Mouse (Mus musculus) gastrocnemius, adult 2 months (tissue): ENCODE measurements around the gene Rbm48. TPM values are rescaled to one million over a fixed set of nuclear protein-coding genes. Genes with fewer than 3 reads are reported as not detected.
"Not testable (repeated sequence)": the region's sequence is repeated elsewhere in the genome, so short reads cannot be mapped to it uniquely, and the experiment has no call there.

Experiments used
- DNase-seq: peaks from one replicate; pipeline ENCODE4 v3.0.0; 2022
- H3K27ac ChIP-seq: fragments of 200-600 bp; 2 replicates; pipeline ENCODE4 v1.8.1; 2022; ENCODE audit warnings: mild to moderate bottlenecking
- H3K4me3 ChIP-seq: fragments of 200-600 bp; 2 replicates; pipeline ENCODE4 v1.8.1; 2022; ENCODE audit warnings: mild to moderate bottlenecking, moderate library complexity
- CTCF ChIP-seq: fragments of 200-600 bp; IDR thresholded peaks from 2 replicates; pipeline ENCODE4 v1.8.1; 2022; ENCODE audit warnings: antibody characterized with exemption, mild to moderate bottlenecking, moderate library complexity
- intact Hi-C: fragments of 180-260 bp; cut with DNase I; formaldehyde crosslinking; loops from one replicate; pipeline ENCODE4 v1.15.1; 2025
- long read RNA-seq, 2 experiments: library from polyadenylated mRNA; stranded (forward); transcript quantifications; one replicate each; pipeline ENCODE4 v2.0.0; 2021
- total RNA-seq, 2 experiments: library from RNA; stranded (reverse); gene quantifications; 2 replicates each; pipeline ENCODE4 v1.2.3; 2021

Gene Rbm48
- total RNA-seq: 1 to 10 TPM; 5.3 to 8.5 TPM
- long read RNA-seq, experiment 1, transcript Rbm48-201 (5 exons, 2,368 nt): major isoform, 7 of 8 reads
- long read RNA-seq, experiment 1, partial matches to known transcripts: 1 of 8 reads
- long read RNA-seq, experiment 1, other reads (novel, unspliced or antisense): 0 of 8 reads
- long read RNA-seq, experiment 2, partial matches to known transcripts: 0 of 5 reads
- long read RNA-seq, experiment 2, other reads (novel, unspliced or antisense): 1 of 5 reads

DNA sequence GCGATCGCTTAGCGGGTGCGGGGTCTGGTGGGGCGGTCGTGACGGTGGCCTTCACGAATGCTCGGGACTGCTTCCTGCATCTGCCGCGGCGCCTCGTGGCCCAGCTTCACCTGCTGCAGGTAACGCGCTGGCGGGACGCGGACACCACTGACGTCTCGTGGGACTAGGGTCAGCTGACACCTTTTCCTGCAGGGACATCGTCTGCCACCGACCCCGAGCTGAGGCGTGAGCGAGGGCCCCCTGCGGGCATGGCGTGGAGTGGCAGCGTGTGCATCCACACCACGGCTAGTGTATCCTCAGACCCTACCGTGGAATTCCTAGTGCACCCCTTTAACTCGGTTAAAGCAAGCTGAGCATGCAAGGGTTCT, at the start of gene Rbm48:
Gene Rbm48, minus strand, starts transcription at position 187 of the 368 bp plus-strand sequence.
- peak; percentile 89 for DNase-seq
- peak within 1 kb of the TSS; percentile 88 for H3K4me3 ChIP-seq
- TF ChIP-seq CTCF: peak; percentile 72
- peak within 1 kb of the TSS; percentile 94 for H3K27ac ChIP-seq
- intact Hi-C loops: loop anchor here (5.0 kb wide), 1 partner anchor 49 kb away; no protein-coding TSS in a partner anchor

DNA sequence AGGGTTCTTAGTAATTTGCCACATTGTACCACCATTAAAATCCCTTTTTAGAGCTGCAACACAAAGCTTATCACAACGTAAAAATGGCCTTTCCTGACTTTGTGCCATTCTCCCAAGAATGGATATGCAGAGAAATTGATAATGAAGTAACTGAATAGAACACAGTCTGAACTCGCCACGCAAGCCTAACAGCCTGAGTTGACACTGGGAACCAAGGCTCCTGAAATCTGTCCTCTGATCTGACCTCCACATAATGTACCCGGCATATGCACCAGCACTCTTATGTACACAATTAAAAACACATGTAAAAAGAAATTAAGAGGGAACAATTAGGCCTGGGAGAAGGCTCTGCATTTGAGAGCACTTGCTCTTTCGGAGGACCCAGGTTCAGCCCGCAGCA, 48.9 kb upstream of the Rbm48 start:
- Histone ChIP-seq H3K27ac (no peak overlapping the region), H3K4me3 (no peak overlapping the region)
- no peak for TF ChIP-seq CTCF
- intact Hi-C loops: loop anchor here (5.0 to 10.0 kb wide), 2 partner anchors 157 to 459 kb away; partner anchors contain the start of genes Ankib1, Cyp51 and Krit1
- no peak for DNase-seq

DNA sequence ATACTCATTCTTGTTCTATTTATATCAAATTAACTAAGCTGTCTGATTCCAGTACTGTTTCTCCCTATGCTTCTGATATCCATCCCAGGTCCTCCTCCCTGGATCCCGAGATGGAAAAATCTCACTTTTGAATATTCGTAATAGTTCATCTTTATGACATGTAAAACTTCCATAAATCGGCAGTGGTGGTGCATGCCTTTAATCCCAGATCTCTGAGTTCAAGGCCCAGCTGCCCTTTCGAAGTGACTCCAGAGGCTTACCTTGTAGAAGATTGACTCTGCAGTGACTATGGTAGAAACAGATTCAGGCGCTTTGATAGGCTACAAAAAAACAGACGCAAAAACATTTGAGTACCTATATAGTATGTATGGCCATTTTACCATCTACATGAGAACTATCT, 48.2 kb upstream of the Rbm48 start:
- no peak for TF ChIP-seq CTCF
- DNase-seq: no peak
- intact Hi-C loops: loop anchor here (5.0 to 10.0 kb wide), 2 partner anchors 158 to 460 kb away; partner anchors contain the start of genes Ankib1, Cyp51 and Krit1
- no peak overlapping the region for H3K4me3 ChIP-seq
- H3K27ac ChIP-seq: no peak overlapping the region

DNA sequence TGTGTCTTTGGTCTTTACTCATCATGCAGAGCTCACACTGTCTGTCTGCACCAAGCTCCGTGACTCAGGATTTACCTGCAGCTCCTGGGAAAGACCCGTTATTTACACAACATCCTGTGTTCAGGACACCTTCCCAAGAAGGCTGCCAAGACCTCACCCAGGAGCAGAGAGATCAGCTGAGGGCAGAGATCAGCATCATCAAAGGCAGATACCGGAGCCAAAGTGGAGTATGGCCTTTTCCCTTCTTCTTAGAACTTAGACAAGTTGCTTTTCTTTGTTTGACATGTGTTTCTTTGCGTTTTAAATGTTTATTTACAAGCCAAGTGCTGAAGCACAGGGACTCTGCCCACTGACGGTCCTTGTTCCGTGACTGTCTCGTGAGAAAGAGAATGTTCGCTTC, 38.9 kb upstream of the Rbm48 start:
- intact Hi-C loops: no loop called here
- DNase-seq: no peak
- no peak overlapping the region for H3K27ac ChIP-seq
- no peak for TF ChIP-seq CTCF
- H3K4me3 ChIP-seq: no peak overlapping the region

DNA sequence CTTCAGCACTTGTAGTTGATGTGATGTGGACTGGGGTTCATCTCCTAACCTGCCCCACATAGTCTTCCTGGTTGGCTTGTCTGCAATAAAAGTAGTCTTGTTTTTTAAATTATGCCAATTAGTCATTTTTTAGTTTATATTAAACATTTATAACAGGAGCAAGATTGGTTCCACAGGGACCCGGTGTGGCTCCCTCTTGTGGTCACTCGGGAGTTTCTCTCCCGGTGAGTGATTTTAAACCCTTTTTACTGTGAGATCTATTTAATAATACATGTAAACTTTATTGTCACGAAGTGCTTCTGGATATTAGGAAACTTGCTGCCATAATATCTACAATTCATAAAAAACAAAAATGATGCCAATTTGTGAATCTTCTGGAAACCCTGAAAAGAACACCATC, 37.6 kb upstream of the Rbm48 start:
- H3K27ac ChIP-seq: no peak overlapping the region
- TF ChIP-seq CTCF: peak; percentile 59
- DNase-seq: no peak
- intact Hi-C loops: no loop called here
- H3K4me3 ChIP-seq: no peak overlapping the region

DNA sequence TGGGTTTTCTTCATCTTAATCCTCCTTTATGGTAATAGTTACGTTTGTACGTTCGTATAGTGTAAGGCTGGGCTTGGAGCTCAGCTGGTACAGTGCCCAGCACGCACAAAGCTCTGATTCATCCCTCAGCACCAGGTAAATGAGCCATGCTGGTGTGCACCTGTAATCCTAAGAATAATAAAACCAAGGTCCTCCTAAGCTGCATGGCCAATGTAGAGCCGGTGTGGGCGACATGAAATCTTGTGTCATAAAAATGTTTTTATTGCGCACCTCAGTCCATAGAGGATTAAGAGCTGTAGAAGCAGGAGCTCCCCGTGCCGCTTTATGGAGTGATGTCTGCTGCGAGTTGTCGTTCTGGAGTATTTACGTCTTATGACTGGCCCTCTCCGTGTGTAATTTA, 36.9 kb upstream of the Rbm48 start:
- Histone ChIP-seq H3K27ac (no peak overlapping the region), H3K4me3 (no peak overlapping the region)
- no peak for TF ChIP-seq CTCF
- DNase-seq: no peak
- intact Hi-C loops: no loop called here

DNA sequence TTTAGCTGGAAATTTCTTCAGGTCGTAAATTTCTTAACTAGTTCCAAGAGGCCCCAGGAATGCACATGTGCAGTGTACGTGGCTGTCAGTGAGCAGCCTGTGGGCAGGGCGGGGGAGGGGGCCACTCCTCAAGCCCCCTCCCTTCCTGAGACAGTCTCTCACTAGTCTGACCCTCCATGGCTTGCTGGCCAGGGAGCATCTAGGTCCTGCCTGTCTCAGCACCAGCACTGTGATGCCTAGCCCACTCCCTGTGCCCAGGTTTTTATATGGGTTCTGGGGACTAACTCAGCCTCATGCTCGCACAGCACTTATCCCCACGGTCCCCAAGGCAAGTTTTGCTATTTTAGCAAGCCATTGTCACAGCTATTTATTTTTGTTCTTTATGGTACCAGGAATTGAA, 35.9 kb upstream of the Rbm48 start:
- DNase-seq: no peak
- Histone ChIP-seq H3K27ac (no peak overlapping the region), H3K4me3 (no peak overlapping the region)
- intact Hi-C loops: no loop called here
- TF ChIP-seq CTCF: no peak

DNA sequence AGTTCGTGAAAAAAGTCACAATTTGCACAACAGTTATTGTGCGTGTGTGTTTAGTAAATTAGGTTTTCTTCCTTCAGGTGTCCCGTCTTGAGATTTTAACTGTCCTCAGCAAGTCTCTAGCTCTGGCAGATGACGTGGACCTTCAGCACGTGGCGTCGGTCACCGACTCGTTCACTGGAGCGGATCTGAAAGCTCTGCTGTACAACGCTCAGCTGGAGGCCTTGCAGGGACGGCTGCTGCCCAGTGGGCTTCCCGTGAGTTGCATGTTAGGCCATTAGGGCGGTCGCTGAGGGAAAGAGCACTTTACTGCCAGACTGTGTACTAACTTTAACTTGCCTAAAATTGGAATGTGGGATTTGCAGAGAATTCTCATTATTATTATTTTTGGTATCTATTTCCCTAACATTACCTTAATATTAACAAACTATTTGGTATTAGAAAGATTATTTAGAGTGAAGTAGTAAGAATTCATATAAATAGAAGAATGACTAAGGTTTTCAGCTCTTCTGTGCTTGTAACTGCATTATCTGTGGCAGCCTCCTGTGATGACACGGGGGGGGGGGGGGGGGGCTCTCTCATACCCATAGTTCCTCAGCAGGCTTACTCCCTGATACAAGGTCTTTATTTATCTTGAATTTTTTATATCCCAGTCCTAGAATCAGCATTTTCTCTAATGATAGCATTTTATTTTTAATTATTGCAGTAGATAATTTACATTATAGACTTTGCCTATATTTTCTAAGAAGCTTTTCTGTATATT, 35.3 kb upstream of the Rbm48 start:
- intact Hi-C loops: no loop called here
- Histone ChIP-seq H3K4me3 (no peak overlapping the region), H3K27ac (no peak overlapping the region)
- no peak for TF ChIP-seq CTCF
- DNase-seq: no peak

DNA sequence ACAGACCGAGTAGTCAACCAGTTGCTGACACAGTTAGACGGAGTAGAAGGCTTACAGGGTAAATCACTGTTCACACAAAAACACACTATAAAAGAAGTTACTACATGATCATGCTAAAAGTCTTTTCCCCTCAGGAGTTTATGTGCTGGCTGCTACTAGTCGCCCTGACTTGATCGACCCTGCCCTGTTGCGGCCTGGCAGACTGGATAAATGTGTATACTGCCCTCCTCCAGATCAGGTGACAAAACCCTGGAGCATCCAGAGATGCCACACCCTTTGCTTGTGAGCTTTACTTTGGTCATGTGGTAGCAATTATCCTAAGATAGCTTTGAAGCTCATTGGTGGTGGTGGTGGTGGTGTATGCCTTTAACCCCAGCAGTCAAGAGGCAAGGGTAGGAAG, 33.7 kb upstream of the Rbm48 start:
- intact Hi-C loops: no loop called here
- no peak for TF ChIP-seq CTCF
- no peak for DNase-seq
- no peak overlapping the region for H3K27ac ChIP-seq
- H3K4me3 ChIP-seq: no peak overlapping the region

DNA sequence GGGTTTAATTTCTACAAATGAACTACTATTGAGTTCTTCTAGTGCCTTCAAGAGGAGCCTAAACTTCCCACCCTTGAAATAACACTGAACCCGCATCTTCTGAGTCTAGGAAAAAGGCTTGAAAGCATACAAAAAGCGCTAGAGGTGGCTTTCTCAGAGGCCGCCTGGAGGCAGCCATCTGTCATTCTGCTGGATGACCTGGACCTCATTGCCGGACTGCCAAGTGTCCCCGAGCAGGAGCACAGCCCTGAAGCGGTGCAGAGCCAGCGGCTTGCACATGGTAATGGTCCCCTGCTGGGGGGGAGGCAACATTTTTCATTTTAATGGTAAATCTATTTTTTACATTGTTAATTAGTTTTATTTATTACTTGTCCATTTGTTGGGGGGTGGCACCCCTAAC, 24.1 kb upstream of the Rbm48 start:
- TF ChIP-seq CTCF: no peak
- Histone ChIP-seq H3K4me3 (no peak overlapping the region), H3K27ac (no peak overlapping the region)
- no peak for DNase-seq
- intact Hi-C loops: no loop called here

DNA sequence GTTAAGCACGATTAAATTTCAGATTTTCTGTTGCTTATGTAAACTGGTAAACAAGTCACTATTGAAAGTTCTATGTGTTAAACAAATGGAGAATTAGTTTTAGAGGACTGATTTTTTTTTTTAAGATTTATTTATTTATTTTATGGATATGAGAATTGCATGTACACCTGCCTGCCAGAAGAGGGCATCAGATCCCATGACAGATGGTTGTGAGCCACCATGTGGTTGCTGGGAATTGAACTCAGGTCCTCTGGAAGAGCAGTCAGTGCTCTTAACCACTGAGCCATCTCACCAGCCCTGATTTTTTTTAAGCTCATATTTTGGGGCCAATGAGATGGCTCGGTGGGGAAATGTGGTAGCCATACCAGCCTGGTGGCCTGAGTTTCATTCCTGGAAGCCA, 15.4 kb upstream of the Rbm48 start:
- DNase-seq, H3K27ac ChIP-seq, intact Hi-C loops, H3K4me3 ChIP-seq: not testable (repeated sequence)
- TF ChIP-seq CTCF: peak; percentile 24; the same call in 1 of the 2 replicates

DNA sequence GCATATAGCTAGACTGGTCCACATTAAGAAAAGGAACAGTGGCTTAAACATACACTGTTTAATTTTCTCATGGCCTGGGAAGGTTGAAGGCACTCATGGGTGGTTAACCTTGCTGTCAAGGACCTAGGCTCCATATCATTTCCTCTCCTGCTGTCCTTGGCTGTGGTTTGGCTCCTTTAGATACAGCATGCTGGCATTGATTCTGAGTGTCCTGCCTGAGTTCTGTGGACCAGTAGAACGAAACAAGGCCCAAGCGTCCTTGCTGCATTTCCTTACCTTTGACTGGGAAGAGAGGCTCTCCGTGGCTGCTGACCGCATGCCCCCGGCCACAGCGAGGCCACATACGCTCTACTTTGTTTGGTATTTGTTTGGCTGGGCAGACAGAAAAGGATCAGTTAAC, 12.9 kb upstream of the Rbm48 start:
- TF ChIP-seq CTCF: no peak
- Histone ChIP-seq H3K4me3 (no peak overlapping the region), H3K27ac (no peak overlapping the region)
- intact Hi-C loops: no loop called here
- no peak for DNase-seq

DNA sequence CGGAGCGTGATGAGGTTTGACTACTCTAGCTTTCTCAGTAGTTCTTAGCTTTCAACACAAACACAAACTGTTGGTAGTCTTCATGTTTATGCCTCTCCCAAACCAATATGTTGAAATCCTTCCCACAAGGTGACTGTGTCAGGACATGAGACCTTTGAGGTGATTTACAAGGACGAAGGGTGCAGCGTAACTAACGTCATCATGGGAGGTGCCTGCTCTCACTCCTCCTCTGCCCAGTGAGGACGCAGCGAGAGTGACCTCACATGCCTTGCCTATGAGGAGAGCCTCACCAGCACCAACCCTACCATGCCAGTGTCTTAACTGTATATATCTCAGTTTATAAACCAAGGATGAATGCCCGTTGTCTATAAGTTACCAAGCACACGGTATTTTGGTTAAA, 10.7 kb upstream of the Rbm48 start:
- no peak overlapping the region for H3K4me3 ChIP-seq
- intact Hi-C loops: no loop called here
- no peak overlapping the region for H3K27ac ChIP-seq
- no peak for TF ChIP-seq CTCF
- no peak for DNase-seq
